Mouse (Mus musculus): ENCODE measurements around the gene Nudt13.

- TF ChIP-seq TAL1 (IDR thresholded peaks at IDR 0.05; ENCODE audit: low read length) (no peak), GATA1 (IDR thresholded peaks at IDR 0.05; ENCODE audit: low read length) (no peak)
Measured at GRCm38 (mm10) chr14:20245861-20246260, 48.6 kb upstream of the Nudt13 start.
